Mouse (Mus musculus) macrophage (primary cell): ENCODE data around the gene Akt1s1. TPM values are rescaled to one million over a fixed set of nuclear protein-coding genes. Genes with fewer than 3 reads are reported as not detected.

Experiments
- H3K27ac ChIP-seq: fragments of 350-480 bp; formaldehyde crosslinking; 2 replicates; pipeline ENCODE4 v1.9.0; 2021
- H3K36me3 ChIP-seq: fragments of 350-480 bp; formaldehyde crosslinking; 2 replicates; pipeline ENCODE4 v1.9.0; 2021; ENCODE audit errors: inconsistent target
- H3K4me3 ChIP-seq: fragments of 350-480 bp; formaldehyde crosslinking; 2 replicates; pipeline ENCODE4 v1.9.0; 2021; ENCODE audit errors: inconsistent target
- H3K79me2 ChIP-seq: fragments of 350-480 bp; formaldehyde crosslinking; 2 replicates; pipeline ENCODE4 v1.9.0; 2021; ENCODE audit errors: inconsistent target
- WGBS: methylation state at CpG from one replicate; pipeline ENCODE4 v1.1.7; 2026; ENCODE audit warnings: inconsistent platforms; ENCODE audit not compliant: missing documents; 5-methylcytosine and 5-hydroxymethylcytosine counted together
- polyA plus RNA-seq: library from polyadenylated mRNA; stranded (reverse); fragments of 250-400 nt; gene quantifications from 3 replicates; pipeline ENCODE4 v1.2.4, GENCODE M21; 2018; ENCODE audit warnings: inconsistent platforms
- total RNA-seq, 78 experiments: library from RNA; depleted of rRNA; stranded (reverse); fragments of 250-400 nt; gene quantifications; 1 replicate in 9 of 78; 2 replicates in 24 of 78; 3 replicates in 43 of 78; 4 replicates in 2 of 78; pipeline ENCODE4 v1.2.4; 2018; ENCODE audit warnings: inconsistent platforms in 56 of 78

The Akt1s1 gene
- total RNA-seq (2018; cell fraction: chromatin; rRNA removed): 10 to 100 TPM; 10.1 to 70.6 (median 25.0) TPM
- 10 to 100 TPM; 22.9 to 69.0 (median 54.8) TPM for total RNA-seq (2018; cell fraction: cytosol; rRNA removed)
- total RNA-seq (2018; cell fraction: nucleus; rRNA removed): 10 to 100 TPM; 13.3 to 58.4 (median 33.6) TPM
- 33.4 to 56.3 TPM (median 49.1 TPM) in 3 replicates for polyA plus RNA-seq

DNA sequence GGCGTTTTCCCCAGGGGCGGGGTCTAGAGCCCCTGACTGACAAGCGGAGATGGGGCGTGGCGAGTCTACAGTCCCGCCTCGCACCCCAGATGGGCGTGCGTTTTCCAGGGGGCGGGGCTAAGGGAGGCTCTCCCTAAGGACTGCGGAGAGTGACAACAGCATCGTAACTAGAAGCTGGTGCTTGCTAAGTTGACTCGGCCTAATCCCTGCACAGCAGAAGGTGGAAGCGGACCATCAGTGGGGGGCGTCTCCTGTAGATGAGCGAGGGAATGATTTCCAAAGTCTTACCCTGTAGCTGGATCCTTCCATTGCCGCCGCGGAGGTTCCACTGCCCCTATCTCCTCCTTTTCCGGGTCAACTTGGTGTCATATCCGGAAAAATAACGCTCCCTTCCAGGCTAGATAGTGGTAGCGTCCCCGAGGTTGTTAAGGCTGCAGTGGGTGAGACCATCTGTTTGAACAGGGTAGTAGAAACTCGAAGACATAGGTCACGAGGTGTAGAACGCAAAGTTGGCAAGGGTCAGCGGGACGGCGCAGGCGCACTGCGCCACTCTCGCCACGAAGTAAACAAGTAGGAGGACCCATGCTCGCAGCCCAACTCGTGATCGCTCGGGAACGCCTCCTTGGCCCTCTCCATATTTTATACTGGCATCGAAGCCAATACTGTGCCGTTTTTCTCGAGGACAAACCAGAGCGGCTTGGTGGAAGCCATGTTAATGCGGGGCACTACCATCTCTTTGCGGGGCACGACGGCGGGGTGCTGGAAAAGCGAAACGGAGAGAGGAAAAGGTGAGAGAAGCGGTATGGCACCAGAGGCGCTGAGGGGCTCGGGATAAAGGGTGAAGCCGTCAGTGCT, at the start of gene Akt1s1, which contains the start of gene Tbc1d17:
Gene Akt1s1, plus strand, starts transcription at position 431 of the 855 bp plus-strand sequence.
Gene Tbc1d17, minus strand, starts transcription at position 519 of the 855 bp plus-strand sequence.
- H3K36me3 ChIP-seq: peaks cover 30% of the 10 kb centered on the region
- peak within 1 kb of the TSS; percentile 81 for H3K4me3 ChIP-seq
- peak within 1 kb of the TSS; percentile 99 for H3K27ac ChIP-seq
- H3K79me2 ChIP-seq: peaks cover 62% of the 10 kb centered on the region
- WGBS: 1% methylated on average over 54 of the region's 54 CpGs

DNA sequence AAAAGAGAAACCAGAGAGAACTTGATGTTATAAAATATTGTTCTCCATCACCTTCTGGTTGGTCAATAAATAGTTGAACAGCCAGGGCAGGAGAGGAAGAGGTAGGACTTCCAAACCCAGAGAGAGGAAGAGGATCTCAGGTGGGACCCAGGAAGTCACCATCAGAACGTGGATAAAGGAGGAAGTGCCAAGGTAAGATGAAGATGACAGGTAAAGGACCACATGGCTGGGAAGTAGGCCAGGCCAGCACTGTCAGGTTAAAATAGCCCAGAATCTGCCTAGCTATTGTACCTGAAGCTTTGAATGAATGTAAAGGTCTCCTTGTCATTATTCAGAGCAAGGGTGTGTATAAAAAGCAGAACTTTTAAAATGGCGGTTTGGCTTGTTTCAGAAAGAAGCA, 39.9 kb upstream of the Akt1s1 start:
- WGBS: 68% methylated on average over 2 of the region's 2 CpGs
- no peak overlapping the region for H3K27ac ChIP-seq
- H3K79me2 ChIP-seq: no peaks in the 10 kb centered on the region; the same call in 1 of the 2 replicates
- no peak overlapping the region for H3K4me3 ChIP-seq
- H3K36me3 ChIP-seq: no peaks in the 10 kb centered on the region

DNA sequence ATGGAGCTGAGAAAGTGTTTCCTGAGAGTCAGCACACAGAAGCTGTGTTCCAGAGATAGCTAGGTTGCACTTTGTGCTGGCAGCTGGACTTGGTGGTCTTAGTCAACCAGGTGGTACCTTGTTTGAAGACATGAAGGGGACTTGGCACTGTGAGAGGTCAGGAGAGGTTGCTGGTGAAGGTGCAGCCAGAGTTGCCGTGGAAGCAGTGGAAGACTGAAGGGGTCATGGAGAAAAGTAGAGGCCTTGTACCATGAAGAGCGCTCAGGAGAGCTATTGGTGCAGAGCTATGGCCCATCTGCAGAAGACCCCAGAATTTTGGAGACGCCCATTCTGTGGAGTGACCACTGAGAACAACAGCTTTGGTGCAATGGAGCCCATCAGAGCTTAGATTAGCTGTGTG, 39.3 kb upstream of the Akt1s1 start:
- Histone ChIP-seq H3K27ac (no peak overlapping the region), H3K4me3 (no peak overlapping the region), H3K79me2 (no peaks in the 10 kb centered on the region; the same call in 1 of the 2 replicates), H3K36me3 (no peaks in the 10 kb centered on the region)
- 97% methylated on average over 3 of the region's 3 CpGs for WGBS

DNA sequence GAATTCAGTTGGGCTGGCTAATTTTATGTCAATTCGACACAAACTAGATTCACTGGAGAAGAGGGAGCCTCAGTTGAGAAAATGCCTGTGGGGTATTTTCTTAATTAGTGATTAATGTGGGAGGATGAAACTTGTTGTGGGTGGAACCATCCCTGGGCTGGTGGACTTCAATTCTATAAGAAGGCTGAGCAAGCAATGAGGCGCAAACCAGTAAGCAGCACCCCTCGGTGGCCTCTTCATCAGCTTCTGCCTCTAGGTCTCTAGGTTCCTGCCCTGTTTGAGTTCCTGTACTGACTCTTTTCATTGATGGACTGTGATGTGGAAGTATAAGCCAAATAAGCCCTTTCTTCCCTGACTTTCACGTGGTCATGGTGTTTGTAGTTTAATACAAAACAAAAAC, 38.4 kb upstream of the Akt1s1 start:
- Histone ChIP-seq H3K36me3 (no peaks in the 10 kb centered on the region), H3K79me2 (no peaks in the 10 kb centered on the region; the same call in 1 of the 2 replicates), H3K4me3 (no peak overlapping the region), H3K27ac (no peak overlapping the region)
- 86% methylated on average over 4 of the region's 4 CpGs for WGBS

DNA sequence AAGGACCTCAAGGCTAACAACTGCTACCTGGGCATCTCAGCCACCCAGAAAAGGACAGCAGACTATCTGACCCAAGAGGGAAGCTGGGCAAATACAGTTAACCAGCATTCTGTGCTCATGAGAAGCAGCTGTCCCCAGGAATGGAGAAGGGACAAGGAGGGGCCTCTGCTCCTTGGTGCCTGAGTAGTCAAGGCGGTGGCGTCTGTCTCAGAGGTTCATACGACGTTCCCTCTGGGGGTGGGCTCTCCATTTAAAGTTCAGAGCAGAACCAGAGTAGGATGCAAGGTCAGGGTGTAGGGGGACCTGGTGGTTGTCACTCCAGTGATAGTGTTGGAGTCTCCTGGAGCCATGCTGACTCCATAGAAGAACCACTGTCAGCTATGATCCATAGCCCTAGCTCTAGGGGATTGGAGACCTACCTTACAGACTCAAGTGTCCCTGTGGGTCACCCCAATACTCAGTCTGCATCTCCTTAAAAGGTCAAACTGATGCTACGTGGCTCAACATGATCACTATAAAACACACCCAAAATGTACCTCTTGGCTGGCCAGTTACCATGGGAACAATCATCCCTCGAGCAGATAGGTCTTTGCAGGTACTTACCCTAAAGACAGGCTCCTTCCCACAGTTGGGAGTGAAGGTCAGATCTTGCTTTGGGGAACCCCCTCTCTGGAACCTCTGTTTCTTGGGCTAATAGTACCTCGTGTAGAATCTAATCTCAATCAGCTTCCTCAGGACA, 37.8 kb upstream of the Akt1s1 start:
- H3K4me3 ChIP-seq: no peak overlapping the region
- no peak overlapping the region for H3K27ac ChIP-seq
- WGBS: 91% methylated on average over 7 of the region's 7 CpGs
- no peaks in the 10 kb centered on the region for H3K36me3 ChIP-seq
- no peaks in the 10 kb centered on the region; the same call in 1 of the 2 replicates for H3K79me2 ChIP-seq

DNA sequence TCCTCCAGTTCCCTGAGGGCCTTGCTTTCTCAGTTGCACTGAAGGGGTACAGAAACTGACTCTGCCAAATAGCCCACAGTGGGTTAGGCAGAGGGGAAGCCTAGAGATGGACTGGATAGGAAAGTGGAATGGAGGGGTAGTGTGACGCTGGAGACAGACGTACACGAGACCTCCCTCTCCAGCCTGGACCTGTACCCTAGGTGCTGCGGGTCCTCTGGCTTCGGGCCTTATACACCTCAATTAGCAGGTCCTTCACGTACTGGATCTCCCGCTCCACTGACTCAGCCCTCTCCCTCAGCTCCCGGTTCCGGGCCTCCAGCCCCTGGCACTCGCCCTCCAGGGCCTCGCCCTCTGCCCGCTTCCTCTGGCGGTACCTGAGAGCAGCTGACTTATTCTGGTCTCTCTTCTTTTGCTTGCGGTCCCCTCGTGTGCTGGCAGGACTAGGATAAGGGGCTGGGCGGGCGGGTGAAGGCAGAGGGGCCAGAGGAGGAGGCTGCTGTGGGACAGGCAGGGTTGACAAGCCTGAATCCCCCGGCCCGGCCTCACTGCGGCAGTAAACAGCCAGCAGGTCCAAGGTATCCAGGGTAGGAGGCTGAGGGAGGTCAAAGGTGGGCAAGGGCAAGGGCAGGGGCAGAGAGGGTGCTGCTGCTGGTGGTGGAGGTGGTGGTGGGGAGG, 36.0 kb upstream of the Akt1s1 start:
- Histone ChIP-seq H3K27ac (no peak overlapping the region), H3K79me2 (peaks cover 13% of the 10 kb centered on the region), H3K4me3 (no peak overlapping the region), H3K36me3 (no peaks in the 10 kb centered on the region)
- WGBS: 98% methylated on average over 15 of the region's 20 CpGs

DNA sequence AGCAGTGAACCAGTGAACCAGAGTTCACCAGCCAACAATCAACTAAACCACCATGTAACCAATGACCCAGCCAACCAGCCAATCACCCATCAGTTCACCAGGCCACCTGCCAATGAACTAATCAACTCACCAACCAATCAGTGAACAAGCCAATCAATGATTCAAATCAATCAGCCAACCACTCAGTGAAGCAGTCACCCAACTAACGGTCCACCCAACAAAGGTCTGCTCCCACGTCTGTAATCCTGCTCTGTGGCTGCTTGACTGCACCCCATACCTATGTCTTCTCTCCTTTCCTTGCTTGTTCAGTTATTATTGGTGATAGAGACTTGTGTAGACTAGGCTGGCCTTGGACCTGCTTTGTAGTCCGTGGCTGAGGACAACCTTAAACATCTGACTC, 34.8 kb upstream of the Akt1s1 start:
- Histone ChIP-seq H3K4me3 (no peak overlapping the region), H3K27ac (no peak overlapping the region), H3K79me2 (peaks cover 25% of the 10 kb centered on the region), H3K36me3 (no peaks in the 10 kb centered on the region)
- 96% methylated on average over 3 of the region's 3 CpGs for WGBS

DNA sequence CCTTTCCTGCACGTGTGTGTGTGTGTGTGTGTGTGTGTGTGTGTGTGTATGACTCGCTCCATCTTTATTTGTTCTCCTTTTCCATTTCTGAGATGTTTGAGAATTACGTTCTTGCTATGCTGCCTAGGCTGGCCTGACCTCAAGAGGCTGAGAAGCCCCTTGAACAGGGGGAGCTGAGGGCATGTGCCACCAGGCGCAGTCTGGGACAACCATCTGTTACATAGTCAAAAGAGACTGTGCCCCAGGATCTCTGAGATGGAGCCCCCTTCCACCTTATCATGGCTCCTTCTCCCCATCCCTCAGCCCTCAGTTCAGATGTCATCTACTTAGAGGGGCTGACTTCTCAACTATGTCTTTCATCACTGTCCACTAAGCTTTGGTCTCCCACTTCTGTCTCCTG, 34.4 kb upstream of the Akt1s1 start:
- WGBS: 90% methylated on average over 2 of the region's 4 CpGs
- H3K27ac ChIP-seq: no peak overlapping the region
- H3K4me3 ChIP-seq: no peak overlapping the region
- H3K79me2 ChIP-seq: peaks cover 29% of the 10 kb centered on the region
- no peaks in the 10 kb centered on the region for H3K36me3 ChIP-seq

DNA sequence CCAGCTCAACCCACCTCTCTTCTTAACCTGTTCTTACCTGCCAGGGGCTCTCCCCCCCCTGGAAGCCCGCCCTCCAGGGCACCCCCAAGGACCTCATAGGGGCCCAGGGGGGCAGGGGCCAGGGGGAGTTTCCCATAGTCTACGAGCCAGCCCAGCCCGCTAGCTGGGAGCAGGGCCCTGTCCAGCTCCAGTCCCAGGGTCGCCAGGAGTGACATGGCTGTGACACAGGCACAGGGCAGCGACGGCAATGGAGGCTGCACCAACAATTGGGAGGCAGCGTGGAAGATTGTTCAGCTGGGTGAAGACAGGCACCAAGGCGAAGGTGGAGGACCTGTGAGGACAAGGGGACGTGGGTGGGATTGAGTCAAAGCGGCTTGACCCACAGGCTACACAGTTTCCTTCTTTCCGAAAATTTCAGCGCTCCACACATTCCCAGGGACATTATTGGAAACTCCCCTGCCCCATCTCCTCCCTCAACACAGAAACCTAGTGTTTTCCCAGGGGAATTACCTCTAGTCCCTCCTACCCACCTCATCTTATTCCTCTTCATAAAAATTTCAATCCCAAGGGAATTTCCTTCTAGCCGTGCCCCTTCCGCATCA, 33.7 kb upstream of the Akt1s1 start:
- peak overlapping the region; percentile 90 for H3K4me3 ChIP-seq
- H3K27ac ChIP-seq: peak overlapping the region; percentile 93
- no peaks in the 10 kb centered on the region for H3K36me3 ChIP-seq
- WGBS: 63% methylated on average over 11 of the region's 14 CpGs
- H3K79me2 ChIP-seq: peaks cover 35% of the 10 kb centered on the region

DNA sequence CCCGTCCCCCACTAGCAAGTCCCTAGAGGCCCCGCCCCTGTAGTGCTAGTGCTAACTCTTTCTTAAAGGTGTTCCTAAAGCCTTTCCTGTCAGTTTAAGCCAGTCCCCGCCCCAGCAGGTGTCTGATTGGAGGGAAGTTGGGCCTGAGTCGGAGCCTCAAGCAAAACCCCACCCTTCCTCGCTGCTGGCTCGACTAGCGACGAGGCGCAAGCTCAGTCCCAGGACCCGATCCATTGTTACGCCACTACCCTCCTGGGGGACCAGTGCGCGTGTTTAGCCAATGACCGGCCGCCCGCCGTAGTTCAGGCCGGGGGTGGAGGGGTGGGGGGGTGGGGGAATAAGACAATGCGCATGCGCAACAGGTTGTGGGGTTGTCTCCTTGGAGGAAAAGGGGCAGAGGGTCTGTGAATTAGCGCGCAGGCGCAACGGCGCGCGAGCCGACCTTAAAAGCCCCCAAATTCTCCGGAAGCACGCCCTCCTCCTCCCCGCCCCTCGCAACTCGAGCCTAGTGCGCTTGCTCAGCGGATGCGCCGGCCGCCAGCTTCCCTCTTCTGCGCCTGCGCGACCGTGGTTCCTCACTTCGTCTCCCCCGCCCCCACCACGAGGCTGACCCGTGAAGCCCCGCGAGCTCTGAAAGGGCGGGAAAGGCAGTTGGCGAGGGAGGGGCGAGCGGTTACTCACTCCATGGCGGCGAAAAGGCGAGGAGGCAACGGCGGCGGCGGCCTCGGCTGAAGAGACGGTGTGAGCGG, 32.9 kb upstream of the Akt1s1 start, which contains the start of the genes Nup62 and Il4i1:
Gene Nup62, plus strand, starts transcription at position 368 of the 749 bp plus-strand sequence.
Gene Il4i1, plus strand, starts transcription at position 667 of the 749 bp plus-strand sequence.
- Histone ChIP-seq H3K4me3 (peak within 1 kb of the TSS; percentile 90), H3K36me3 (no peaks in the 10 kb centered on the region), H3K79me2 (peaks cover 44% of the 10 kb centered on the region), H3K27ac (peak within 1 kb of the TSS; percentile 93)
- WGBS: under 1% methylated on average over 61 of the region's 62 CpGs

DNA sequence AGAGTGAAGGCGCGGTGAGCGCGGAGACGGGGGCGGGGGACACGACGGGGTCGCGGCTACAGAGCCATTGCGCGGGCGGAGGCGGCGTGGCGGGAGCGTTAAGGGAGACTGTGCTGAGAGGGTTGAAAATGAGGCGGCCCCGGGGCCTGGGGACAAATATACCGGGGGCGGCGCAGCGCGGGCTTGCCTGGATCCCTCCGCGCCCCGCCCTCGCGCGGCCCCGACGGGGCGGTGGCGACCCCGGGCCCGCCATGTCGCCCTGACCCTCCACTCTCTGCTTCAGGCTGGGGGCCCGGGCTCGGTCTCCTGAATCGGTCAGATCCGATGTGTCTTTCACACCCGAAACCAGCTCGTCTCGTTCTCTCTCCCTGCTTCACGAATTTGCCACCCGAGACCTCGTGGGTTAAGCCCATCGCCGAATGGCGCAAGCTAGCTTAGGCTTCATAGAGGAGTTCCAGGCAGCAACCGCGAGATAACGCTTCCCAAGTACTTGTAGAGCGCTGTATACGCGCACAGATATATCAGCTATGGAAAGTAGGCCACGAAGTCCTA, 32.2 kb upstream of the Akt1s1 start, which contains the start of gene Atf5:
Gene Atf5, minus strand, starts transcription at position 189 of the 552 bp plus-strand sequence.
- H3K79me2 ChIP-seq: peaks cover 50% of the 10 kb centered on the region
- H3K27ac ChIP-seq: peak within 1 kb of the TSS; percentile 93
- H3K36me3 ChIP-seq: no peaks in the 10 kb centered on the region
- H3K4me3 ChIP-seq: peak within 1 kb of the TSS; percentile 90
- under 1% methylated on average over 57 of the region's 57 CpGs for WGBS

DNA sequence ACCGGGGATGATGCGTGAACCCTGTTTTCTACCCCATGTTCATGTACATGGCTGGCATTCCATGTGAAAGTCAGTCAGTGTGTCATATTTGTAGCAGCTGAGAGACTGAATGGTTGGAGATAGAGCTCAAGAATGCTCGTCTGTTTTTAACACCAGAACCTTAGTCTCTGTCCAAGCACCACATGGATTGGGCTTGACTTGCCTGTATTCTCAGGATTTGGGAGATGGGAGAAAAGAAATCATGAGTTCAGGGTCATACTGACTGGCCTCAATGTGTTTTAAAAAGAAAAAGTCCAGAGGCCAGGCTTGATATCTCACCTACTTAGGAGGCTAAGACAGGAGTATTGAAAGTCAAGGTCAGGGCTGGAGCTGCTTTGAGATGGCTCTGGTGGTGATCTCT, 31.4 kb upstream of the Akt1s1 start:
- Histone ChIP-seq H3K79me2 (peaks cover 59% of the 10 kb centered on the region), H3K4me3 (peak overlapping the region; percentile 90), H3K36me3 (no peaks in the 10 kb centered on the region), H3K27ac (peak overlapping the region; percentile 93)
- 20% methylated on average over 3 of the region's 3 CpGs for WGBS

DNA sequence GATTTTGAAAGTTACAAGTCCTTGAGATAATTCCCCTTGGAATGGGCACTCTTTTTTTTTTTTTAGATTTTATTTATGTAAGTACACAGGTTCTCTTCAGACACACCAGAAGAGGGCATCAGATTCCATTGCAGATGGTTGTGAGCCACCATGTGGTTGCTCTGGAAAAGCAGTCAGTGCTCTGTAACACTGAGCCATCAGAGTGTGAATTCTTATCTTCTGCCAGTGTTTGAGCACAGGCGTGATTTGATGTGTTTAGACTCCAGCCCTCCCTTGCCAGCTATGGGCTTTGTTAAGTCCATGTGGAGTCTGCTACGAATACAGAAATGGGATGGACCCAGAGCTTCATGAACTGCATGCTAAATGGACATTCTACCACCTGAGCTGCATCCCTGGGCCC, 30.6 kb upstream of the Akt1s1 start:
- no peaks in the 10 kb centered on the region for H3K36me3 ChIP-seq
- H3K27ac ChIP-seq: peak overlapping the region; percentile 93
- peaks cover 67% of the 10 kb centered on the region for H3K79me2 ChIP-seq
- WGBS: 67% methylated on average over 2 of the region's 2 CpGs
- H3K4me3 ChIP-seq: peak overlapping the region; percentile 90
